Mouse (Mus musculus) myocyte (in vitro differentiated cells): ENCODE data around the gene Slc25a11. TPM values are rescaled to one million over a fixed set of nuclear protein-coding genes. Genes with fewer than 3 reads are reported as not detected.
A peak's percentile ranks its signal among the peaks of the same experiment; 100 is the strongest.

ENCODE experiments used
- H3K27me3 ChIP-seq: one replicate; pipeline ENCODE4 v1.6.1; 2011; ENCODE audit not compliant: control insufficient read depth, insufficient read depth, insufficient read length
- H3K36me3 ChIP-seq: one replicate; pipeline ENCODE4 v1.6.1; 2011; ENCODE audit not compliant: control insufficient read depth, insufficient read depth
- H3K4me2 ChIP-seq: one replicate; pipeline ENCODE4 v1.6.1; 2011; ENCODE audit warnings: low read depth, control low read depth
- H3K4me3 ChIP-seq: one replicate; pipeline ENCODE4 v1.5.1; 2011; ENCODE audit warnings: mild to moderate bottlenecking, control low read depth, moderate library complexity
- H3K79me2 ChIP-seq: one replicate; pipeline ENCODE4 v1.6.1; 2011; ENCODE audit not compliant: control insufficient read depth, insufficient read depth
- H3ac ChIP-seq: one replicate; pipeline ENCODE4 v1.6.1; 2011; ENCODE audit not compliant: control insufficient read depth, insufficient read length
- CEBPB ChIP-seq: IDR thresholded peaks from 2 replicates; pipeline ENCODE4 v1.6.1; 2011; ENCODE audit warnings: mild to moderate bottlenecking, moderate library complexity; ENCODE audit not compliant: poor library complexity, insufficient read depth, severe bottlenecking
- E2F4 ChIP-seq: IDR thresholded peaks from one replicate; pipeline ENCODE4 v1.6.1; 2011; ENCODE audit warnings: mild to moderate bottlenecking, control low read depth, moderate library complexity; ENCODE audit not compliant: insufficient read depth
- MAX ChIP-seq: IDR thresholded peaks from one replicate; pipeline ENCODE4 v1.6.1; 2011; ENCODE audit warnings: low read depth, mild to moderate bottlenecking, control low read depth
- MYOD1 ChIP-seq, 3 experiments: IDR thresholded peaks; one replicate each; pipeline ENCODE4 v1.6.1; 2011; ENCODE audit warnings: control low read depth in 2 of 3, low read depth in 2 of 3, mild to moderate bottlenecking in 2 of 3, moderate library complexity in 1 of 3; ENCODE audit not compliant: insufficient read length in 2 of 3, control insufficient read depth in 1 of 3
- MYOG ChIP-seq, 3 experiments: IDR thresholded peaks; one replicate each; pipeline ENCODE4 v1.6.1; 2011; ENCODE audit warnings: control low read depth in 2 of 3, low read depth in 2 of 3, mild to moderate bottlenecking in 2 of 3; ENCODE audit not compliant: insufficient read length in 2 of 3, control insufficient read depth in 1 of 3, insufficient read depth in 1 of 3
- POLR2A ChIP-seq: IDR thresholded peaks from one replicate; pipeline ENCODE4 v1.6.1; 2011; ENCODE audit warnings: low read depth, mild to moderate bottlenecking, control low read depth, moderate library complexity; ENCODE audit not compliant: insufficient read length
- POLR2AphosphoS2 ChIP-seq: IDR thresholded peaks from one replicate; pipeline ENCODE4 v1.6.1; 2011; ENCODE audit warnings: low read depth, control low read depth; ENCODE audit not compliant: insufficient read length
- REST ChIP-seq: IDR thresholded peaks from one replicate; pipeline ENCODE4 v1.6.1; 2011; ENCODE audit warnings: mild to moderate bottlenecking, control low read depth, moderate library complexity; ENCODE audit not compliant: insufficient read depth, insufficient read length
- SRF ChIP-seq: IDR thresholded peaks from one replicate; pipeline ENCODE4 v1.6.1; 2011; ENCODE audit warnings: low read depth; ENCODE audit not compliant: control insufficient read depth, insufficient read length
- TCF12 ChIP-seq: IDR thresholded peaks from one replicate; pipeline ENCODE4 v1.6.1; 2011; ENCODE audit warnings: mild to moderate bottlenecking, control low read depth; ENCODE audit not compliant: poor library complexity, insufficient read depth, severe bottlenecking
- TCF3 ChIP-seq: IDR thresholded peaks from one replicate; pipeline ENCODE4 v1.6.1; 2011; ENCODE audit warnings: low read depth, control low read depth; ENCODE audit not compliant: insufficient read length
- USF1 ChIP-seq: IDR thresholded peaks from one replicate; pipeline ENCODE4 v1.6.1; 2011; ENCODE audit warnings: low read depth, mild to moderate bottlenecking, control low read depth, moderate library complexity
- polyA plus RNA-seq: library from polyadenylated mRNA; unstranded; fragments of >200 nt; fragmentation: generic; extraction: Trizol; gene quantifications from one replicate; pipeline ENCODE4 v1.2.1, GENCODE M21; 2012; ENCODE audit warnings: missing spikeins

Slc25a11 gene
- polyA plus RNA-seq, 1 experiment, result 165 TPM

DNA sequence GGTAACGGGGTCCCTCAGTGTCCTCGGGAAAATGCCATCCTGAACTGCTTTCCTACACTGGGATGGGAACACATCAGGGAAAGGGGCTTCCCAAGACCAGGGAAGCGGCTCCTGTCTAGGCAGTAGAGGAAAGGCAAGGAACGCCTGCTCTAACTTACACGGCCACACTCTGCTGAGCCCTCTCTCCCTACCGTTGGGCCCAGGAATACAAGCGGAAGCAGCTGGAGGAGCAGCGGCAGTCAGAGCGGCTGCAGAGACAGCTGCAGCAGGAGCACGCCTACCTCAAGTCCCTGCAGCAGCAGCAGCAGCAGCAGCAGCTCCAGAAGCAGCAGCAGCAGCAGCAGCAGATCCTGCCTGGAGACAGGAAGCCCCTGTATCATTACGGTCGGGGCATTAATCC lies 40.6 kb downstream of the Slc25a11 start:
- Histone ChIP-seq H3K4me3 (no peak overlapping the region), H3K79me2 (no peaks in the 10 kb centered on the region), H3K4me2 (no peak overlapping the region), H3K27me3 (no peaks in the 10 kb centered on the region), H3ac (no peak overlapping the region), H3K36me3 (peaks cover 2% of the 10 kb centered on the region)
- TF ChIP-seq SRF (no peak), POLR2AphosphoS2 (no peak), REST (no peak), MAX (no peak), POLR2A (no peak), CEBPB (no peak), MYOG (IDR thresholded peaks at IDR 0.05; ENCODE audit: control insufficient read depth in 1 of 3, insufficient read depth in 1 of 3, insufficient read length in 2 of 3, low read depth in 2 of 3) (peak in 1 of 3 experiments; percentile 39), TCF3 (no peak), MYOD1 (IDR thresholded peaks at IDR 0.05; ENCODE audit: control insufficient read depth in 1 of 3, insufficient read length in 2 of 3, low read depth in 2 of 3) (peak in 2 of 3 experiments; percentile 12 to 52), E2F4 (no peak), USF1 (no peak)

DNA sequence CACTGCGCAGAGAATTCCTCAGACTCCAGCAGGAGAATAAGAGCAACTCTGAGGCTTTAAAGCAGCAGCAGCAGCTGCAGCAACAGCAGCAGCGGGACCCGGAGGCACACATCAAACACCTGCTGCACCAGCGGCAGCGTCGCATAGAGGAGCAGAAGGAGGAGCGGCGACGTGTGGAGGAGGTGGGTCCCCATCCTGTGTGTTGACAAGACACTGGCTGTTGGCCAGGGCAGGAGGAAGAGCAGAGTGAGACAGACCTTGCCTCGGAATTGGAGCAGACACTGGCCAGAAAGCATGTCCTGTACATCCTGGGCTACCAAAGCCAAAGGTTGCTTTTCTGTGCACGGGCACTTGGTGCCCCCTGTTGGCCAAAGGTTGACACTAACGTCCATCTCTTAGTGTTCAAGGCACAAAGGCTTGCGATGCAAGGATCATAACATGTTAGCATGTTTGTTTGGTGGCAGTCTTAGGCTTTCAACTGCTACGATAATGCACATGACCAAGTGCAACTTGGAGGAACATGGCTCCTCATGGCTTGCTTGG lies 42.2 kb downstream of the Slc25a11 start:
- H3K36me3 ChIP-seq, result peaks cover 4% of the 10 kb centered on the region
- no peak overlapping the region for H3K4me3 ChIP-seq
- H3K79me2 ChIP-seq, result no peaks in the 10 kb centered on the region
- H3K27me3 ChIP-seq, result no peaks in the 10 kb centered on the region
- TF ChIP-seq E2F4 (no peak), MAX (no peak), SRF (no peak), USF1 (no peak), TCF12 (no peak), REST (no peak), MYOD1 (IDR thresholded peaks at IDR 0.05; ENCODE audit: control insufficient read depth in 1 of 3, insufficient read length in 2 of 3, low read depth in 2 of 3) (no peak)
- H3ac ChIP-seq, result no peak overlapping the region
- no peak overlapping the region for H3K4me2 ChIP-seq

DNA sequence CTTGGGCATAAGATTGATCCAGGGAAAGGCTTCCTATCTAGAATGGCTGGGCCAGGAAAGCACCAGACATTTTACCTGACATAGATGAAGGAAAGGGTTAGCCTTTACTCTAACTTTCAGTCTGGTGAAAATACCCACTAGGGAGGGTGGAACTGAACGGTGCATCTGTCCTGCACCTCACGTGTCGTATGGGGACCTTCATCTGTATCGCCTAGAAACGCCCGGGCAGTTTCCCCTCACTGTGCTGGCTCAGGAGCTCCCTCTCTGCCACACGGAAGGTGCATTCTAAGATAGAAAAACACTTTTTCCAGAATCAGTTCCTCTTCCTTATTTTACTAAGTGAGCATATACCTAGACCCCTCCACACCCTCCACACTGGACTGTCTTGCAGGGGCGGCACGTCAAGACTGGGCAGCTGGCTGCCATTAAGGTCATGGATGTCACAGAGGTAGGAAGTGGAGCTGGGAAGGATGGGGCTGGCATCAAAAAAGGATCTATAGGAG lies 48.8 kb downstream of the Slc25a11 start:
- H3K27me3 ChIP-seq, result no peaks in the 10 kb centered on the region
- H3K36me3 ChIP-seq, result peaks cover 4% of the 10 kb centered on the region
- no peak overlapping the region for H3K4me2 ChIP-seq
- no peaks in the 10 kb centered on the region for H3K79me2 ChIP-seq
- TF ChIP-seq POLR2A, result no peak
- no peak for TF ChIP-seq E2F4
- no peak for TF ChIP-seq CEBPB
- no peak for TF ChIP-seq TCF12
- no peak for TF ChIP-seq SRF
- TF ChIP-seq TCF3, result no peak
- H3K4me3 ChIP-seq, result no peak overlapping the region
- no peak overlapping the region for H3ac ChIP-seq

DNA sequence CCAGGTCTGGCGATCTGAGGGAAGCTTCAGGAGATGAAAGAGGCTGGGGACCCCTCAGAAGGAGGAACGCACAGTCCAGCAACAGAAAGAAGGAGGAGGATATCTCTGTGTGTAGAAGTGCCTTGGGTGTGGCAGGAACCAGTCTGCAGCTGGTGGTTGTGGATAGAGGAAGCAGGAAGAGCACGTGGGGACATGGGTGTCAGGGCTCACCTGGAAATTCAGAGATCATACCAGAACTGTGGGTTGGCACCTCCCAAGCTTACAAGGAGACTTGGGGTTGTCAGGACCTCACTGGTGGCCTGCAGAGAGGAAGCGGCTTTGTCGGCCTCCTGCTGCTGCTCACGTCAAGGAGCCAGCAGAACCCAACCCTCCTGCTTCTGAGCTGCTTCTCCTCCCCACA lies 50.0 kb downstream of the Slc25a11 start:
- H3K27me3 ChIP-seq, result no peaks in the 10 kb centered on the region
- no peak overlapping the region for H3K4me3 ChIP-seq
- no peak overlapping the region for H3K4me2 ChIP-seq
- no peak overlapping the region for H3ac ChIP-seq
- no peaks in the 10 kb centered on the region for H3K79me2 ChIP-seq
- H3K36me3 ChIP-seq, result peaks cover 4% of the 10 kb centered on the region
- no peak for TF ChIP-seq MYOD1 (IDR thresholded peaks at IDR 0.05; ENCODE audit: control insufficient read depth in 1 of 3, insufficient read length in 2 of 3, low read depth in 2 of 3)
- no peak for TF ChIP-seq TCF3
- no peak for TF ChIP-seq TCF12
- TF ChIP-seq POLR2A, result no peak
- no peak for TF ChIP-seq MYOG (IDR thresholded peaks at IDR 0.05; ENCODE audit: control insufficient read depth in 1 of 3, insufficient read depth in 1 of 3, insufficient read length in 2 of 3, low read depth in 2 of 3)
- no peak for TF ChIP-seq POLR2AphosphoS2
- no peak for TF ChIP-seq MAX
- no peak for TF ChIP-seq REST
- TF ChIP-seq USF1, result no peak

DNA sequence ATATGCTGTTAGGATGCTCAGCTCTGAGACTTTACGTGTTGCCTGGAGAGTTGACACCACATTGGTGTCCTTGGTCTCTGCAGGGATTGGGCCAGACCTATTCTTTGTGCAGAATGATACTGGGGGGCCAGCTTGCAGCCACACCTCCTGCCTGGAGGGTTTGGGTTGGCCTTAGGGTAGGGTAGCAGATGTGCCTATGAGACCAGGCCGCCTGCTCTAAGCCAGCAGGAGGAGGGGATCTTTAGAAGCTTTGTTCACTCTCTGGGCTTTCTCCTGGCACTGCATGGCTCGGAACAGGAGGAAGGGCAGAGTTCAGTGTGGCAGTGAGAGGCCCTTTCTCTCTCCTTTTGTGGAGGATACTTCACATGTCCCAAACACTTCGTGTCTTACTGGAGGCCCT lies 51.2 kb downstream of the Slc25a11 start:
- TF ChIP-seq TCF12 (no peak), MYOG (IDR thresholded peaks at IDR 0.05; ENCODE audit: control insufficient read depth in 1 of 3, insufficient read depth in 1 of 3, insufficient read length in 2 of 3, low read depth in 2 of 3) (no peak), MYOD1 (IDR thresholded peaks at IDR 0.05; ENCODE audit: control insufficient read depth in 1 of 3, insufficient read length in 2 of 3, low read depth in 2 of 3) (no peak), POLR2AphosphoS2 (no peak), MAX (no peak), SRF (no peak)

More for the DNA sequence above, 51.2 kb downstream of the Slc25a11 start:
- Histone ChIP-seq H3K4me3 (no peak overlapping the region), H3K27me3 (no peaks in the 10 kb centered on the region), H3K4me2 (no peak overlapping the region), H3ac (no peak overlapping the region), H3K79me2 (peaks cover 2% of the 10 kb centered on the region), H3K36me3 (no peaks in the 10 kb centered on the region)
